Mouse (Mus musculus) liver, embryonic 15.5 days (tissue): Measurements from ENCODE around the gene Stat1. TPM values are rescaled to one million over a fixed set of nuclear protein-coding genes. Genes with fewer than 3 reads are reported as not detected.

Experiments used
- ATAC-seq: fragments of 200-750 bp; cut with Nextera tagmentation; 2 replicates; pipeline ENCODE4 v1.8.0; 2017; ENCODE audit warnings: moderate number of reproducible peaks, mild to moderate bottlenecking, moderate library complexity; ENCODE audit not compliant: insufficient read depth
- H3K27ac ChIP-seq: fragments of 300-500 bp; sonication (generic); replicated peaks from 2 replicates; pipeline ENCODE4 v1.5.1; 2015; ENCODE audit warnings: mild to moderate bottlenecking, inconsistent platforms
- H3K27me3 ChIP-seq: fragments of 300-500 bp; sonication (generic); 2 replicates; pipeline ENCODE4 v1.6.1; 2015; ENCODE audit warnings: mild to moderate bottlenecking, inconsistent platforms
- H3K36me3 ChIP-seq: fragments of 300-500 bp; sonication (generic); replicated peaks from 2 replicates; pipeline ENCODE4 v1.6.1; 2015; ENCODE audit warnings: moderate library complexity, mild to moderate bottlenecking, inconsistent platforms
- H3K4me1 ChIP-seq: fragments of 300-500 bp; sonication (generic); replicated peaks from 2 replicates; pipeline ENCODE4 v1.6.1; 2015; ENCODE audit warnings: inconsistent platforms
- H3K4me2 ChIP-seq: fragments of 300-500 bp; sonication (generic); 2 replicates; pipeline ENCODE4 v1.6.1; 2015; ENCODE audit warnings: moderate library complexity, mild to moderate bottlenecking, inconsistent platforms
- H3K4me3 ChIP-seq: fragments of 300-500 bp; sonication (generic); replicated peaks from 2 replicates; pipeline ENCODE4 v1.5.1; 2015; ENCODE audit warnings: mild to moderate bottlenecking, inconsistent platforms
- H3K9ac ChIP-seq: fragments of 300-500 bp; sonication (generic); 2 replicates; pipeline ENCODE4 v1.6.1; 2015; ENCODE audit warnings: moderate library complexity, mild to moderate bottlenecking, inconsistent platforms
- H3K9me3 ChIP-seq: fragments of 300-500 bp; sonication (generic); replicated peaks from 2 replicates; pipeline ENCODE4 v1.6.1; 2016; ENCODE audit warnings: inconsistent platforms
- WGBS: fragments of 180-500 bp; shearing (Covaris S2); methylation state at CpG from one replicate; pipeline ENCODE4 v1.1.7; 2015; ENCODE audit warnings: mixed read lengths; ENCODE audit not compliant: insufficient replicate concordance; 5-methylcytosine and 5-hydroxymethylcytosine counted together
- polyA plus RNA-seq: library from polyadenylated mRNA; unstranded; fragments of >200 nt; fragmentation: Nextera tagmentation; extraction: Ambion mirVana; gene quantifications from 2 replicates; pipeline ENCODE4 v1.2.1, GENCODE M21; 2015

Gene Stat1
- 24.0 and 26.0 TPM in 2 replicates for polyA plus RNA-seq

DNA sequence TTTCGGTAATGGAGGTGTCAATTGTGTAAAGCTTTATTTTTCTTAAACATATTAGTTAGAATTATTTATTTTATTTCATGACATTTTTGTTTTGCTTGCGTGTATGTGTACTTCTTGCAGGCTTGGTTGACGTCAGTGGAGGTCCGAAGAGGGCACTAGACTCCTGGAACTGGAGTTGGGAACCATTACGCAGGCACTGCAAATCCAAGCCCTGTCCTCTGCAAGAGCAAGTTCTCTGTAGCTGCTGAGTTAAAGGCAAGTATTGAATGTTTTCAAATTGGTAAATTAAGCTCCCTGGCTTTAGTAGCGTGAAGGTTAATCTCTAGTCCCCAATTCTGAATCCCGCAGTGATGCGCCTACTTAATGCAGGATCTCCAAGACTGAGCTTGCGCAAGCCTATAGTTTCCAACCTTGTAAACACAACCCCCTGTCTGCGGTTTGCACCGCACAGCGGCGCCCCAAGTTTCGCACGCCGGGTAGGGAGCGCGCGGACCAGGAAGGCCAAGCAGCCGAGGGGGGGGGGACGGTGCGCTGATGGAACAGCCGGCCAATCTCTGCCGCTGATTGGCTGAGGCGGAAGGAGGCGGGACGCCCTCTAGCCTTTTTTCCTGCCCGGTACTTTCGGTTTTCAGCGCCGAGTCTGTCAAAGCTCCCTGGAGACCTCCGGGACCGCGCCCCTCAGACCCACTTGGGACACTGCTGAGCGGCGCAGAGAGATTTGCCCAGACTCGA lies at the start of gene Stat1:
Stat1 (plus strand) TSS at position 581 of the 732 bp plus-strand sequence.
- Histone ChIP-seq H3K9me3 (no peaks in the 10 kb centered on the region), H3K36me3 (peaks cover 17% of the 10 kb centered on the region), H3K4me1 (peaks cover 20% of the 10 kb centered on the region), H3K27ac (peak within 1 kb of the TSS; percentile 83), H3K9ac (peak within 1 kb of the TSS; percentile 82), H3K4me3 (peak within 1 kb of the TSS; percentile 96), H3K27me3 (no peaks in the 10 kb centered on the region), H3K4me2 (peak within 1 kb of the TSS; percentile 77)
- ATAC-seq, result peak; percentile 92
- WGBS, result 4% methylated on average over 35 of the region's 37 CpGs

DNA sequence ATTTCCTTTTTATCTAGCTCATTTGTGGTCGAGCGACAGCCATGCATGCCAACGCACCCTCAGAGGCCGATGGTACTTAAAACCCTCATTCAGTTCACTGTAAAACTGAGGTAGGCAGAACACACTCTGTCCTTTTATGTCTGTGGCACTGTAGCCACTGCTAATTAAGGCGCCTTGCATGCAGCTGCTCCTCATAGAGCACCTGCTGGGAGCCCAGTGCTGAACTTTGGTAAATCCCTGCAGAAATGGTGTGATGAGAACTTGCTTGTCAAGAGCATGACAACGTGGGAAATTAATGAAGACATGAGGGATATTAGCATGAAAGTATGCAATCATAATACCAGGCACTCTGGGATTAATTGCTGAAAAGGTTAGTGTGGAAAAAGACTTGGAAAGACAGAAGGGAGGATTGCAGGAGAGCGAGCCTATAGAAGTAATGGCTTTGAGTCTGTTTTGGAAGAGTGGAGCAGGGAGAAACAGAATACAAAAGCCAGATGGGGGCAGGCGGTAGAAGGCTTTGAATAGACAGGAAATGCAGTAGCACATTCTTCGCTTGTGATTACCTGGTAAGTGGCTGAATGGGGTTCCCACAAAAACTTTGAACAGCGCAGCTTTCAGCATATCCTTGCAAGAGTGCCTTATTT lies 39.4 kb upstream of the Stat1 start:
- Histone ChIP-seq H3K36me3 (no peaks in the 10 kb centered on the region), H3K9me3 (no peaks in the 10 kb centered on the region), H3K4me1 (no peaks in the 10 kb centered on the region), H3K27me3 (no peaks in the 10 kb centered on the region), H3K4me2 (no peak overlapping the region), H3K9ac (no peak overlapping the region), H3K4me3 (no peak overlapping the region), H3K27ac (no peak overlapping the region)
- ATAC-seq, result no peak
- WGBS, result 49% methylated on average over 10 of the region's 10 CpGs

DNA sequence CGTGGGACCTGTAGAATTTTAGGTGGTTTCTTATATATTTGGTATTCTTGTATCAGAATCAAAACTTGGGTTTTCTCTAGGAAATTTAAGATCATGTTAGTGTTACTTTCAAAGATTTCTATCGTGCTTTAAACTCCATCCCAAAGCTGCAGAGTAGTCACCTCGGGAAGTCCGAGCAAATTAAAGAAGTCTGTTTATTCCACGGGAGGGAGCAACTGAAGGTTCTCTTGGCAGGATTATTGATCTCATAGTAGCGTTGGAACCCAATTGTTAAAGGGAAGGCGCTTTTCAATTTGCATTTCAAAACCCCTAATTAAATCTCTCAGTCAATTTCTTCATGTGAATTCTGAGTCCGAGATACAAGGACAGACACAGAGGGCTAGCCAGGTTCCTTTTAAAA lies 38.9 kb upstream of the Stat1 start:
- H3K27ac ChIP-seq, result no peak overlapping the region
- WGBS, result 56% methylated on average over 8 of the region's 8 CpGs
- no peaks in the 10 kb centered on the region for H3K27me3 ChIP-seq
- H3K4me1 ChIP-seq, result no peaks in the 10 kb centered on the region
- H3K4me3 ChIP-seq, result no peak overlapping the region
- H3K9me3 ChIP-seq, result no peaks in the 10 kb centered on the region
- H3K9ac ChIP-seq, result no peak overlapping the region
- H3K4me2 ChIP-seq, result no peak overlapping the region
- no peaks in the 10 kb centered on the region for H3K36me3 ChIP-seq
- ATAC-seq, result no peak

DNA sequence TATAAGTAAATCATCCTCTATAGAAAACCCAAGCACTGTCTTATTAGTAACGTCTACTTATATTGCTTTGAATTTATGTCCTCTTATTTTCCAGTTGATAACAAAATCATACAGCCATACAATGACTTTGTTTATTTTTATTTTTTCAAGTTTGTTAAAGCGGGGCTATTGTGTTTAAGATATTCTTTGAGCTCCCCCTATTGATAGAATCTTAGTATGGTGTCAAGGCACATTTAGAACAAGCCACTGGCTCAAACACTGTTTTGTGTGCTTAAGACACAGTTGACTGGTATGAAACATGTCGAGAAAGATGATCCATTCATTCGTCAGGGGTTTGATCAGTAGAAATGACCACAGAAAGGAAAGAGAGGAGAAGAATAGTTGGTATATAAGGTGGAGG lies 33.0 kb upstream of the Stat1 start:
- H3K27ac ChIP-seq, result no peak overlapping the region
- WGBS, result 26% methylated on average over 4 of the region's 4 CpGs
- H3K27me3 ChIP-seq, result no peaks in the 10 kb centered on the region
- no peak overlapping the region for H3K4me2 ChIP-seq
- no peak overlapping the region for H3K9ac ChIP-seq
- no peaks in the 10 kb centered on the region for H3K36me3 ChIP-seq
- H3K4me1 ChIP-seq, result no peaks in the 10 kb centered on the region
- no peak overlapping the region for H3K4me3 ChIP-seq
- no peak for ATAC-seq
- H3K9me3 ChIP-seq, result no peaks in the 10 kb centered on the region

DNA sequence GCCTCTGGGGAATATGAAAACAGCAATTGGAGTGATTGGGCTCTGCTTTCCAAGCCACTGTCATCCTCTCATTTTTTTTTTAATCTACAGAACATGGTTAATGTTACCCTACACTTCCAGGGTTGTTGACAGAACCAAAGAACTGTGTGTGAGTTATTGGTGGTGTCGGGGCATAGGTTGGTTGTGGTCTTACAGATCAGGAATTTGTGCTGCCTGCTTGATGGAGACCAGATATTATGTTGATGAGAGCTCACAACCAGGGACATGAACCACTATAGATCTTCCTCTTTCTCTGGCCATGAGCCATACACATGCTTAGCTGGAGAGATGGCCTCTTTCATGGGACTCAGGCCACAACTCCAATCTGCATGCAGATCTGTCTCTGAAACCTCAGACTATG lies 32.1 kb upstream of the Stat1 start:
- H3K4me1 ChIP-seq, result no peaks in the 10 kb centered on the region
- H3K9me3 ChIP-seq, result no peaks in the 10 kb centered on the region
- no peaks in the 10 kb centered on the region for H3K36me3 ChIP-seq
- no peak overlapping the region for H3K27ac ChIP-seq
- H3K27me3 ChIP-seq, result no peaks in the 10 kb centered on the region
- ATAC-seq, result no peak
- H3K4me3 ChIP-seq, result no peak overlapping the region
- no peak overlapping the region for H3K4me2 ChIP-seq
- H3K9ac ChIP-seq, result no peak overlapping the region
- 46% methylated on average over 1 of the region's 1 CpGs for WGBS

DNA sequence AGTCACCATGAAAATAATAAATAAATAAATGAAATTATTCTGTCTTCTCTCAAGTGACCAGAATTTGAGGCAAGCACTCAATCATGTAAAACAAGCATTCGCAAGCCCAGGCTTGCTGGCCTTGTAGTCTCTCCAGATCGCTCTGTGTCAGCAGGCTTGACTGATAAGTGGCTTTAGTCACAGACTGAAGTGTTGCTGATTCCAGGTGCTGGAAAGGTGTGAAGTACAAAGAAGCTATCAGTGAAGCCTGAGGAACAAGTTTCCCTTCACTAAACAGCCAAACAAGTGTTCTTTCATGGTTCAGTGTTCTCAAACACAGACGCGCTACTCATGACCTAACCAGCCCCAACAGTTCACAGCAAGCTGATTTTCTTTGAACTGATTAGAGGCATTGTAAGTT lies 30.6 kb upstream of the Stat1 start:
- WGBS, result 82% methylated on average over 4 of the region's 4 CpGs
- H3K4me2 ChIP-seq, result no peak overlapping the region
- H3K4me1 ChIP-seq, result no peaks in the 10 kb centered on the region
- no peak overlapping the region for H3K4me3 ChIP-seq
- H3K27ac ChIP-seq, result no peak overlapping the region
- H3K9me3 ChIP-seq, result no peaks in the 10 kb centered on the region
- H3K9ac ChIP-seq, result no peak overlapping the region
- no peaks in the 10 kb centered on the region for H3K36me3 ChIP-seq
- H3K27me3 ChIP-seq, result no peaks in the 10 kb centered on the region
- no peak for ATAC-seq

DNA sequence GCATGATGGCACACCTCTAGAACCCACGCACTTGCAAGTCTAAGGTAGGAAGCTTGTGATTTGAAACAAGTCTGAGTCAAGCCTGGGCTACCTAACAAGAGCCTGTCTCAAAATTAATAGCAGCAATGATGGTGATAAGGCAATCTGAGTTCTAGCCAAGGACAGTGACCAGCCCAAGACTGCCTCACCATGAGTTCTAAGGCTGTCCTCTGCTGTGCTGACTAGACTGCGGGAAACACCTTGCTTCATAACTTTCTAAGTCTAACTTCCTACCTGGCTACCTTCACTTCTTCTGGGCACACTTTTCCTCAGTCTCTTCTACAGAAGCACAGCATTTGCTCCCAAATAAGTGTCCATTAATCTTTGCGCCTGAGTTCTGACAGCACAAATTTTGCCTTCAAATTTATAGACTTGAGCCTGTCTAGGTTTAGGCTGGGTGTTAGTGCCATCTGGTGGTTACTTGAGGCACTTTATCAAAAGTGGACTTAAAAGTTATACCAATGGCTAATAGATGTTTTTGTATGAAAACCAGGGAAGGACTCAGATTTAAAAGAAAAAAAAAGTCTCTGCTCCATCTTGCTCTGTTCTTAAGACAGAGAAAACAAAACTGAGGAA lies 20.5 kb upstream of the Stat1 start:
- 65% methylated on average over 3 of the region's 3 CpGs for WGBS
- ATAC-seq, result no peak
- H3K4me2 ChIP-seq, result no peak overlapping the region
- H3K36me3 ChIP-seq, result no peaks in the 10 kb centered on the region
- no peaks in the 10 kb centered on the region for H3K27me3 ChIP-seq
- H3K4me3 ChIP-seq, result no peak overlapping the region
- H3K27ac ChIP-seq, result no peak overlapping the region
- no peaks in the 10 kb centered on the region for H3K4me1 ChIP-seq
- no peak overlapping the region for H3K9ac ChIP-seq
- H3K9me3 ChIP-seq, result no peaks in the 10 kb centered on the region

DNA sequence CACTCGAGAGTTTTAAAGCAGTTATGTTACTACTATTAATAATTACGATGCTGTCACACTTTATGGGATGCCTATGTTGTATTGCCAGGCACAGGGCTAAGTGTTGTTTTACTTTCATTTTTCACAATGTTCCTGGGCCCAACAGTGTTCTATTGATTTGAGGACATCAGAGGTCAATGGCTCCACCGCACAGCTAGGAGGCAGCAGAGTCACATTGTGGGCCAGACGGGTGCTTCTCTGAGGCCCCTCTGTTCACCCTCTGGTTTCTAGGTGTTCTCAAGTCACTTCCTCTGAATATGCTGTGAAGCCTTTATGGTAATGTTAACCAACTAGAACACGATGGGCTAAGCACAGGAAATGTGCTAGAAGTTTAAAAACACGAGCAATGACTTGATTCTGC lies 18.7 kb upstream of the Stat1 start:
- Histone ChIP-seq H3K4me1 (no peaks in the 10 kb centered on the region), H3K36me3 (no peaks in the 10 kb centered on the region), H3K4me3 (no peak overlapping the region), H3K27me3 (no peaks in the 10 kb centered on the region), H3K4me2 (no peak overlapping the region), H3K9me3 (no peaks in the 10 kb centered on the region), H3K9ac (no peak overlapping the region), H3K27ac (no peak overlapping the region)
- WGBS, result 60% methylated on average over 6 of the region's 6 CpGs
- no peak for ATAC-seq

DNA sequence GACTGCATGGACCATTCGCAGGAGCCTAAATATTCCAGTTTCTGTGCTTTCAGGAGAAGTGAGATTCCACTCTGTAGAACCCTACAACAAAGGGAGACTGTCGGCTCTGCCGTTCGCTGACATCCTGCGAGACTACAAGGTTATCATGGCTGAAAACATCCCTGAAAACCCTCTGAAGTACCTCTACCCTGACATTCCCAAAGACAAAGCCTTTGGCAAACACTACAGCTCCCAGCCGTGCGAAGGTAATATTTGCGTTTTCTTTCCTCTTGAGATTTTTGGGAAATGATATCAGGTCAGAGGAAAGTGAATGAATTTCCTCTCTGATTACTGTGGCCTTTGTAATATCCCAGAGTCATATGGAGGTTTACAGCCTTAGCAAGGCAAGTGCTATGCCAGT lies 16.4 kb upstream of the Stat1 start:
- H3K4me3 ChIP-seq, result no peak overlapping the region
- H3K4me2 ChIP-seq, result no peak overlapping the region
- ATAC-seq, result no peak
- no peaks in the 10 kb centered on the region for H3K9me3 ChIP-seq
- no peaks in the 10 kb centered on the region for H3K36me3 ChIP-seq
- H3K4me1 ChIP-seq, result no peaks in the 10 kb centered on the region
- H3K9ac ChIP-seq, result no peak overlapping the region
- H3K27me3 ChIP-seq, result no peaks in the 10 kb centered on the region
- 74% methylated on average over 8 of the region's 8 CpGs for WGBS
- H3K27ac ChIP-seq, result no peak overlapping the region

DNA sequence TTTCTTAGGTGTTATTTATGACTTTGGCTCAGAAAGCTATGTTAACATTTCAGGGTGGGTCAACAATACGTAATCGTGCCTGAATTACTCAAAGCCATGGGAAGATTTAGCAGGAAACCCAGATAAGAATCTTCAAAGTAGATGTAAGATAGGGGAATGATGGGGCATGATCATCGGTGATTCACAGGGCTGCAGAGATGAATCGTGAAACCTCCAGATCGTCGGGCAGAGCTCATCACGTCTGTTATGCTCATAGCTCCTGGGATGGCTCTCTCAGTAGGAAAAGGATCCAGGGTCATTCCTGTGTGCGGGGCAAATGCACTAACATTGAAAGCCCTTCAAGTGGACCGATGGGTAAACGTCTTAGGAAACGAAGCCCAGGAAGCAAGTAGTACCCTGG lies 12.0 kb upstream of the Stat1 start:
- ATAC-seq, result no peak
- 72% methylated on average over 11 of the region's 11 CpGs for WGBS
- no peaks in the 10 kb centered on the region for H3K9me3 ChIP-seq
- H3K36me3 ChIP-seq, result no peaks in the 10 kb centered on the region
- no peaks in the 10 kb centered on the region for H3K27me3 ChIP-seq
- no peak overlapping the region for H3K4me3 ChIP-seq
- H3K27ac ChIP-seq, result no peak overlapping the region
- no peak overlapping the region for H3K9ac ChIP-seq
- H3K4me1 ChIP-seq, result no peaks in the 10 kb centered on the region
- H3K4me2 ChIP-seq, result no peak overlapping the region

DNA sequence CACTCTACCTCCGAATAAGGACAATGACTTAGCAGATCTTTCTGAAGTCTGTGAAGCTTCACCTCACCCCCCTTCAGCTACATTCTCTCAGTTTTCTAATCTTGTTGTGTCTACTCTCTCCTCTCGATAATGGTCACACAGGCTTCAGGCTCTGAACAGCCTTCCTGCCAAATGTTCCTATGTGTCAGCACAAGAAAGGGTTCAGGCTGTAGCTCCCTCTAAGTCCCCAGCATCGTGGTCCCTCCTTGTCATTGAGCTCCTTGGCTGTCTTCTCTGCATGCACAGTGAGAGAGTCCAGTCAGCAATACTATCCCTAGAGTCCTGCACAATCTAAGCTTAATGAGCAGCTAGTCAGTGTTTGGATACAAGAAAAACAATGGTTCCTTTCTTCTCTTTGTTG lies 8.0 kb upstream of the Stat1 start:
- no peak overlapping the region for H3K27ac ChIP-seq
- H3K9ac ChIP-seq, result no peak overlapping the region
- no peaks in the 10 kb centered on the region for H3K27me3 ChIP-seq
- H3K36me3 ChIP-seq, result no peaks in the 10 kb centered on the region
- no peak overlapping the region for H3K4me2 ChIP-seq
- H3K4me1 ChIP-seq, result peaks cover 6% of the 10 kb centered on the region
- 32% methylated on average over 3 of the region's 3 CpGs for WGBS
- no peaks in the 10 kb centered on the region for H3K9me3 ChIP-seq
- H3K4me3 ChIP-seq, result no peak overlapping the region
- ATAC-seq, result no peak
